Mouse (Mus musculus): Measurements from ENCODE around the gene Nrgn. TPM values are rescaled to one million over a fixed set of nuclear protein-coding genes. Genes with fewer than 3 reads are reported as not detected.

Nrgn gene
- total and polyA plus RNA-seq, 3 experiments, result 0.58 to 43.5 TPM; not detected in 1

DNA sequence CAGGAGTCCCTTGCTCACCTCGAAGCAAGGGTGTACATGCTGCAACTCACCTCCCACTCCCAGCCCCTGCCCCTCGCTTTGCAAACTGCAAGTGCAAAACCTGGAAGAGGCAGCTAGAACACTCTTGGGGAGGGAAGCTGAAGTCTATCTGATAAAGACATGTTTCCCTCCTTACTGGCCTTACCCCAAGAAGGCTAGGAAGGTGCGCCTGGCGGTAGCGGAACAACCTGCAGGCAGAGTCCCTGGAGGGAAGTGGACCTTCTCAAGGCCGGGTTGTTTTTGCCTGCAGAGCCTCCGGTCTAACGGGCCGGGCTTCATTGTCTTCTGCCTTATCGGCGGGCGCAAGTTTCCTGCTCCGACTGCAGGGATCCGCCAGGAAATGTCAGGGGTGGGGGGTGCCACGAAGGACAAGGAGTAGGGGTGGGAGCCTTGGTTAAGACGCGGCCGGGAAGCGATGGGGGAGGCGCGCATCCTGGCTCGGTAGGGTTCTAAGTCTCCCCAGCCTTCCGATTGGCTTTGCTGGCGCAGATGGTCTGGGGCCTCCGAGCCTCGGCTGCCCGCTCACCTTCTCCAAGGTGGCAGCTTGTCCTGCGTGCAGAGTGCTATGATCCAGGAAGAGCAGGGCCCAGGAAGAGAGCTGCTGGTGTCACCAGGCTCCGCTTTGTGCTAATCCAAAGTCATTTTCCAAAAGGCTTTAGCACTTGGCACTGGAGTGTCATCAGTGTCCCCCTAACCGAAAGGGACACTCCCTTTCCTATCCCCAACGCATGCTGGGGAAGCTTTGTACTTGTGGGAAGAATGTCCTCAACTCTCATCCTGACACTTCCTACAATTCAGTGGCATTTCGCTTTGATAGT is 22.4 kb downstream of the Nrgn start:
- no peaks in the 10 kb centered on the region; a peak in 1 of 4 replicates for H3K36me3 ChIP-seq (ENCODE audit: control insufficient read depth in 1 of 2, insufficient read depth in 2 of 2, low read length in 2 of 2)
- peak overlapping the region; percentile 55 for H3K9ac ChIP-seq (ENCODE audit: control insufficient read depth, low read depth, low read length, poor library complexity, severe bottlenecking)
- H3K9me3 ChIP-seq (replicated peaks; ENCODE audit: insufficient read depth, low read length), result no peaks in the 10 kb centered on the region
- no peaks in the 10 kb centered on the region for H3K27me3 ChIP-seq (ENCODE audit: control insufficient read depth in 1 of 2, insufficient read depth in 2 of 2, low read length in 2 of 2)
- H3K27ac ChIP-seq (ENCODE audit: control insufficient read depth, low read depth, low read length), result no peak overlapping the region
- H3K4me1 ChIP-seq (ENCODE audit: control insufficient read depth in 1 of 2, insufficient read depth in 2 of 2, low read length in 2 of 2), result peaks cover 0 to 13% of the 10 kb centered on the region in 2 experiments; a peak in 2 of 4 replicates
- no peaks in the 10 kb centered on the region for H3K79me2 ChIP-seq (ENCODE audit: control insufficient read depth, insufficient read depth, low read length, poor library complexity)
- peak; percentile 81 for DNase-seq (ENCODE audit: low read depth, low spot score)
- TF ChIP-seq SIN3A (IDR thresholded peaks at IDR 0.05; ENCODE audit: low read length) (peak; percentile 51; the same call in 1 of the 2 replicates), CTCF (IDR thresholded peaks at IDR 0.05 in 2 of 3, conservative IDR thresholded peaks at IDR 0.05 in 1 of 3; ENCODE audit: control insufficient read depth in 1 of 3, insufficient read depth in 1 of 3, low read depth in 2 of 3, low read length in 3 of 3, poor library complexity in 1 of 3, severe bottlenecking in 1 of 3) (peak; percentile 17 to 60 (median 31); a peak in 4 of 6 replicates), TBP (IDR thresholded peaks at IDR 0.05; ENCODE audit: low read depth, low read length) (peak; percentile 27; the same call in 1 of the 2 replicates), RCOR1 (IDR thresholded peaks at IDR 0.05; ENCODE audit: low read depth, low read length) (0 out of 2 replicates have a peak, but pooled peaks have one; percentile 13), ZKSCAN1 (IDR thresholded peaks at IDR 0.05; ENCODE audit: low read depth, low read length) (no peak), ZC3H11A (IDR thresholded peaks at IDR 0.05; ENCODE audit: low read depth, low read length) (no peak), UBTF (IDR thresholded peaks at IDR 0.05; ENCODE audit: borderline replicate concordance, insufficient read depth, low read depth, low read length) (peak; percentile 59; the same call in 1 of the 2 replicates), EP300 (IDR thresholded peaks at IDR 0.05; ENCODE audit: low read depth in 1 of 2, low read length in 2 of 2) (0 out of 4 replicates have a peak, but pooled peaks of 1 of the 2 experiments have one; percentile 14), SMC3 (IDR thresholded peaks at IDR 0.05; ENCODE audit: low read depth, low read length) (peak; percentile 17; the same call in 1 of the 2 replicates)
- peak overlapping the region; percentile 40 to 56 for H3K4me3 ChIP-seq (ENCODE audit: control insufficient read depth in 1 of 2, insufficient read depth in 1 of 2, low read depth in 2 of 2, low read length in 2 of 2)

DNA sequence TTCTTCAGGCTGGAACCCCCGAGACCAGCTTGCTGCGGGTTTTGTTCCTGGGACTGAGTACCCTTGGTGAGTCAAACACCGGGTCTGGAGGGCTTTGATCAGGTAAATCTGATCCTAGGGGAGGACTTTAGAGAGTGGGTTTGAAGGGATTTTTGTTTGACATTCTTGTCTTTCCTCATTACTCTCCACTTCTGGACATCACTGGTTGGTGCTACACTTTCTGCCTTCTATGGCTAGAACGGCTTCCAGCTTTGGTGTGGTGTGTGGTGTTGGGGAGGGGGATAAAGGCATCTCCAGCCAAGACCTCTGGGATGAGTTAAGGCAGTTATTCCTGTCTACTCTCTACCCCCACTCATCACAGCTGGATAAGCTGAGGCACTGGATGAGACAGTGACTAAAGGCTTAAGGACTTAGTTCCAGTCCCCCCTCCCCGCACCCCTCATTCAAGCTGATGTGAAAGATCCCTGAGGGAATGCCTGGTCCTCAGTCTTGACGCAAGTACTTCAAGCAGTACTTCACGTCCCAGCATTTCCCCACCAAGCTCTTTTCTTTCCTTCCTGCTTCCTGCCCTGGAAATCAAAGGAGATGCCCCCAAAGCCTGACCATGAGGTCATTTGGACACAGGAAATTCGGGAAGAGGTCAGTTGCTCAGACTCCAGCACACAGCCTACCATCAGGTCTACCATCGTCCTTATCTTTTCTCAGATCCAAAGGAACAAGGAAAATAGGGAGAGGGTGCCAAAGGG is 24.3 kb downstream of the Nrgn start:
- Histone ChIP-seq H3K27me3 (ENCODE audit: control insufficient read depth in 1 of 2, insufficient read depth in 2 of 2, low read length in 2 of 2) (no peaks in the 10 kb centered on the region), H3K9me3 (replicated peaks; ENCODE audit: insufficient read depth, low read length) (no peaks in the 10 kb centered on the region), H3K4me1 (ENCODE audit: control insufficient read depth in 1 of 2, insufficient read depth in 2 of 2, low read length in 2 of 2) (peaks cover 0 to 13% of the 10 kb centered on the region in 2 experiments; a peak in 2 of 4 replicates), H3K27ac (ENCODE audit: control insufficient read depth, low read depth, low read length) (no peak overlapping the region), H3K79me2 (ENCODE audit: control insufficient read depth, insufficient read depth, low read length, poor library complexity) (no peaks in the 10 kb centered on the region), H3K9ac (ENCODE audit: control insufficient read depth, low read depth, low read length, poor library complexity, severe bottlenecking) (no peak overlapping the region), H3K4me3 (ENCODE audit: control insufficient read depth in 1 of 2, insufficient read depth in 1 of 2, low read depth in 2 of 2, low read length in 2 of 2) (no peak overlapping the region), H3K36me3 (ENCODE audit: control insufficient read depth in 1 of 2, insufficient read depth in 2 of 2, low read length in 2 of 2) (no peaks in the 10 kb centered on the region; a peak in 3 of 4 replicates)
- no peak for DNase-seq (ENCODE audit: low read depth, low spot score)
- TF ChIP-seq NELFE (IDR thresholded peaks at IDR 0.05; ENCODE audit: low read depth, low read length) (no peak), ZMIZ1 (IDR thresholded peaks at IDR 0.05; ENCODE audit: low read depth, low read length) (no peak), MAZ (IDR thresholded peaks at IDR 0.05; ENCODE audit: low read depth, low read length) (no peak), HCFC1 (IDR thresholded peaks at IDR 0.05; ENCODE audit: low read depth, low read length) (no peak)
